Mouse (Mus musculus): Measurements from ENCODE around the gene Snx22.

The Snx22 gene

GRCm38 (mm10) chr9:66072754-66073153, 3.2 kb upstream of the Snx22 start:
- intact Hi-C loops (cut with DNase I): no loop called here

- intact Hi-C loops (cut with DNase I): no loop called here
Measured at GRCm38 (mm10) chr9:66070151-66070550, 632 bp upstream of the Snx22 start.

GRCm38 (mm10) chr9:66068971-66069391, 538 bp downstream of the Snx22 start:
- intact Hi-C loops (cut with DNase I): no loop called here

GRCm38 (mm10) chr9:66068056-66068455, 1.5 kb downstream of the Snx22 start:
- intact Hi-C loops (cut with DNase I): no loop called here

GRCm38 (mm10) chr9:66067542-66067941, 2.0 kb downstream of the Snx22 start:
- intact Hi-C loops (cut with DNase I): no loop called here

GRCm38 (mm10) chr9:66066791-66067190, 2.7 kb downstream of the Snx22 start:
- intact Hi-C loops (cut with DNase I): no loop called here

- intact Hi-C loops (cut with DNase I): no loop called here
Measured at GRCm38 (mm10) chr9:66064316-66064715, 5.2 kb downstream of the Snx22 start.

GRCm38 (mm10) chr9:66063446-66063845, 6.1 kb downstream of the Snx22 start:
- intact Hi-C loops (cut with DNase I): no loop called here

GRCm38 (mm10) chr9:66061656-66062055, 7.9 kb downstream of the Snx22 start:
- intact Hi-C loops (cut with DNase I): no loop called here

GRCm38 (mm10) chr9:66060986-66061385, 8.5 kb downstream of the Snx22 start:
- intact Hi-C loops (cut with DNase I): no loop called here

- intact Hi-C loops (cut with DNase I): no loop called here
Measured at GRCm38 (mm10) chr9:66060308-66060647, 9.2 kb downstream of the Snx22 start.

GRCm38 (mm10) chr9:66059583-66060307, 9.8 kb downstream of the Snx22 start, which contains the start of gene Ppib:
Gene Ppib, plus strand, starts transcription at chr9:66060222.
- intact Hi-C loops (cut with DNase I): no loop called here

GRCm38 (mm10) chr9:66053620-66054019, 15.9 kb downstream of the Snx22 start:
- intact Hi-C loops (cut with DNase I): no loop called here

- intact Hi-C loops (cut with DNase I): no loop called here
Measured at GRCm38 (mm10) chr9:66052731-66053130, 16.8 kb downstream of the Snx22 start.

- intact Hi-C loops (cut with DNase I): no loop called here
Measured at GRCm38 (mm10) chr9:66051493-66051892, 18.0 kb downstream of the Snx22 start.

- intact Hi-C loops (cut with DNase I): no loop called here
Measured at GRCm38 (mm10) chr9:66049931-66050601, 19.5 kb downstream of the Snx22 start.

GRCm38 (mm10) chr9:66043241-66043640, 26.3 kb downstream of the Snx22 start:
- intact Hi-C loops (cut with DNase I): no loop called here

GRCm38 (mm10) chr9:66042331-66042730, 27.2 kb downstream of the Snx22 start:
- intact Hi-C loops (cut with DNase I): no loop called here

GRCm38 (mm10) chr9:66040801-66041200, 28.7 kb downstream of the Snx22 start:
- intact Hi-C loops (cut with DNase I): no loop called here

- intact Hi-C loops (cut with DNase I): no loop called here
Measured at GRCm38 (mm10) chr9:66039290-66039689, 30.2 kb downstream of the Snx22 start.

GRCm38 (mm10) chr9:66038581-66038980, 30.9 kb downstream of the Snx22 start:
- intact Hi-C loops (cut with DNase I): no loop called here

GRCm38 (mm10) chr9:66038082-66038481, 31.4 kb downstream of the Snx22 start:
- intact Hi-C loops (cut with DNase I): no loop called here

- intact Hi-C loops (cut with DNase I): no loop called here
Measured at GRCm38 (mm10) chr9:66020601-66021000, 48.9 kb downstream of the Snx22 start.
